Comparison of ENCODE assay signal across 15 mouse cellular contexts in genomic region chr3:108660941-108661340, GRCm38 (mm10). TPM values are rescaled to one million over a fixed set of nuclear protein-coding genes. Genes with fewer than 3 reads are reported as not detected.
DNase-seq lines count a peak whose midpoint lies in the region; TF ChIP-seq lines count a peak whose summit lies in the region.
"Had no signal": no experiment of that assay in that cellular context is flagged by ENCODE, and none has a peak within 500 bp of the region (broad histone marks: within the 10 kb centered on the region; RNA-seq: fewer than 3 reads in every experiment).

No protein-coding gene starts in this region.

- intact Hi-C loops in left cerebral cortex, adult 2 months (cut with DNase I) = loop anchor here (10.0 kb wide), 1 partner anchor 244 kb away; no protein-coding TSS in a partner anchor

- H3K27ac ChIP-seq in left cerebral cortex, adult 2 months = no peak overlapping the region
- H3K27ac ChIP-seq: forebrain, embryonic 10.5 days; hindbrain, embryonic 15.5 days; kidney, embryonic 15.5 days; limb, embryonic 12.5 days had no signal

- H3K4me3 ChIP-seq in left cerebral cortex, adult 2 months = no peak overlapping the region
- H3K4me3 ChIP-seq: forebrain, embryonic 10.5 days; hindbrain, embryonic 15.5 days; kidney, embryonic 15.5 days; limb, embryonic 12.5 days had no signal

- DNase-seq in embryo, embryonic 10 days (ENCODE audit: low spot score) = peak; percentile 18
- no peak for DNase-seq in embryo, embryonic 11 days
- no peak for DNase-seq in left cerebral cortex, adult 2 months (ENCODE audit: extremely low spot score in 1 of 2, low spot score in 2 of 2)
- no peak for DNase-seq in left cerebral cortex, adult 11 months (ENCODE audit: low spot score)
- DNase-seq in 416B (ENCODE audit: low read depth) = peak; percentile 51
- peak; percentile 52 for DNase-seq in ZHBTc4 (ENCODE audit: low read depth, low spot score)
- no peak for DNase-seq in adrenal gland, postnatal 36 days
- no peak for DNase-seq in frontal cortex, postnatal 25 days (ENCODE audit: low spot score in 2 of 2)
- DNase-seq: cerebellum, adult 11-12 months; lung, postnatal 4 days; retina, postnatal 1 day had no signal

- TF ChIP-seq CTCF in left cerebral cortex, adult 2 months (IDR thresholded peaks at IDR 0.05) = peak; percentile 12; the same call in 1 of the 2 replicates

RNA-seq across cellular contexts. Expression of gene Clcc1, which starts 7.2 kb away (rescaled TPM):
- 10 to 100 TPM; 28.6 to 35.6 TPM for total RNA-seq in left cerebral cortex, adult 2 months (2021)
- 10 to 100 TPM; 35.9 to 41.7 TPM for total RNA-seq in adrenal gland, postnatal 36 days (2021)

Comparison
In these comparisons a context has a peak if more than half of its experiments do, and no peak if none do; other contexts are left out.
1. DNase-seq: peak in embryo, embryonic 10 days (single experiment), 416B (single experiment) and ZHBTc4 (single experiment); none in embryo, embryonic 11 days (single experiment), left cerebral cortex, adult 2 months (0 of 2), left cerebral cortex, adult 11 months (single experiment), adrenal gland, postnatal 36 days (0 of 2) and frontal cortex, postnatal 25 days (0 of 2).